23 mouse cellular contexts compared by ENCODE assay signal in genomic region chr12:7464947-7465346, GRCm38 (mm10).
DNase-seq lines count a peak whose midpoint lies in the region; ATAC-seq and TF ChIP-seq lines count a peak whose summit lies in the region.
"Had no signal": no experiment of that assay in that cellular context is flagged by ENCODE, and none has a peak within 500 bp of the region (broad histone marks: within the 10 kb centered on the region; RNA-seq: fewer than 3 reads in every experiment).

No protein-coding gene starts in this region.

- H3K9ac ChIP-seq in forebrain, embryonic 11.5 days (ENCODE audit: low read length) = no peak overlapping the region
- H3K9ac ChIP-seq in forebrain, embryonic 12.5 days = no peak overlapping the region
- H3K9ac ChIP-seq: heart, embryonic 12.5 days; kidney, embryonic 15.5 days; liver, embryonic 14.5 days; neural tube, embryonic 15.5 days had no signal

- H3K4me2 ChIP-seq in forebrain, embryonic 11.5 days (ENCODE audit: low read depth, low read length, severe bottlenecking) = no peak overlapping the region
- no peak overlapping the region for H3K4me2 ChIP-seq in forebrain, embryonic 12.5 days
- H3K4me2 ChIP-seq: heart, embryonic 12.5 days; kidney, embryonic 15.5 days; neural tube, embryonic 15.5 days had no signal

- TF ChIP-seq POLR2A in lung, adult 2 months (IDR thresholded peaks at IDR 0.05; ENCODE audit: borderline replicate concordance, extremely low read depth, low read depth, low read length) = no peak

- no peaks in the 10 kb centered on the region; the same call in 1 of the 2 replicates for H3K4me1 ChIP-seq in forebrain, embryonic 11.5 days (replicated peaks; ENCODE audit: control insufficient read depth, insufficient read depth, low read length)
- H3K4me1 ChIP-seq in forebrain, embryonic 10.5 days = peaks cover 13% of the 10 kb centered on the region
- H3K4me1 ChIP-seq in forebrain, embryonic 12.5 days = 0 out of 2 replicates have a peak, but pooled peaks cover 3% of the 10 kb centered on the region
- no peaks in the 10 kb centered on the region for H3K4me1 ChIP-seq in lung, adult 2 months (ENCODE audit: control insufficient read depth, insufficient read depth, low read length)
- H3K4me1 ChIP-seq: heart, embryonic 12.5 days; kidney, embryonic 15.5 days had no signal

- no peak overlapping the region for H3K4me3 ChIP-seq in forebrain, embryonic 11.5 days (ENCODE audit: low read depth, low read length)
- no peak overlapping the region for H3K4me3 ChIP-seq in forebrain, embryonic 10.5 days
- no peak overlapping the region for H3K4me3 ChIP-seq in forebrain, embryonic 12.5 days (replicated peaks)
- H3K4me3 ChIP-seq in lung, adult 2 months (replicated peaks; ENCODE audit: extremely low read depth, low read depth, low read length) = no peak overlapping the region
- H3K4me3 ChIP-seq: heart, embryonic 12.5 days; hindbrain, embryonic 10.5 days; kidney, embryonic 15.5 days; midbrain, embryonic 10.5 days; neural tube, embryonic 15.5 days had no signal

- TF ChIP-seq CTCF in lung, adult 2 months (IDR thresholded peaks at IDR 0.05; ENCODE audit: insufficient read depth, low read length) = no peak

- peak; percentile 60; the same call in 1 of the 2 replicates for ATAC-seq in forebrain, embryonic 11.5 days (replicated peaks; ENCODE audit: low FRiP score)
- ATAC-seq in forebrain, embryonic 12.5 days (ENCODE audit: low FRiP score) = peak; percentile 57; the same call in 1 of the 2 replicates
- ATAC-seq: CD4-positive, CD25-positive, alpha-beta regulatory T cell, adult 4 months had no signal

- H3K27ac ChIP-seq in forebrain, embryonic 11.5 days (ENCODE audit: low read depth, low read length) = no peak overlapping the region
- H3K27ac ChIP-seq in forebrain, embryonic 10.5 days = no peak overlapping the region
- no peak overlapping the region for H3K27ac ChIP-seq in forebrain, embryonic 12.5 days
- H3K27ac ChIP-seq: hindbrain, embryonic 10.5 days; kidney, embryonic 15.5 days; liver, embryonic 14.5 days; macrophage; midbrain, embryonic 10.5 days; neural tube, embryonic 15.5 days had no signal

- H3K9me3 ChIP-seq in forebrain, embryonic 11.5 days (ENCODE audit: control insufficient read depth, low read length) = no peaks in the 10 kb centered on the region
- no peaks in the 10 kb centered on the region for H3K9me3 ChIP-seq in forebrain, embryonic 10.5 days
- no peaks in the 10 kb centered on the region for H3K9me3 ChIP-seq in forebrain, embryonic 12.5 days
- H3K9me3 ChIP-seq: heart, embryonic 12.5 days; hindbrain, embryonic 10.5 days; kidney, embryonic 15.5 days; midbrain, embryonic 10.5 days; neural tube, embryonic 15.5 days had no signal

- no peaks in the 10 kb centered on the region for H3K36me3 ChIP-seq in forebrain, embryonic 11.5 days (ENCODE audit: control insufficient read depth, insufficient read depth, low read length)
- H3K36me3 ChIP-seq in forebrain, embryonic 10.5 days (replicated peaks) = no peaks in the 10 kb centered on the region
- H3K36me3 ChIP-seq in forebrain, embryonic 12.5 days (replicated peaks) = no peaks in the 10 kb centered on the region
- H3K36me3 ChIP-seq: heart, embryonic 12.5 days; hindbrain, embryonic 10.5 days; kidney, embryonic 15.5 days; midbrain, embryonic 10.5 days; neural tube, embryonic 15.5 days had no signal

- DNase-seq in forebrain, embryonic 11.5 days (ENCODE audit: low spot score) = no peak
- DNase-seq in forebrain, embryonic 10.5 days (ENCODE audit: extremely low spot score, low spot score) = no peak
- DNase-seq in brain, adult 2 months (ENCODE audit: low read depth, low spot score) = peak; percentile 10
- peak; percentile 37 for DNase-seq in retina, embryonic 14.5 days (ENCODE audit: low spot score)
- no peak for DNase-seq in lung, adult 18-20 months
- no peak for DNase-seq in lung, adult 2 months
- DNase-seq: adrenal gland, postnatal 36 days; cerebellum, adult 18-20 months; cerebellum, postnatal 14 days; gastrocnemius, postnatal 10 days; heart, adult 11 months; heart, postnatal 10 days; kidney, adult 11 months; kidney, postnatal 36 days had no signal

- 4% methylated on average over 1 of the region's 1 CpGs for WGBS in forebrain, embryonic 11.5 days
- WGBS in forebrain, embryonic 10.5 days = 13% methylated on average over 1 of the region's 1 CpGs
- WGBS in forebrain, embryonic 12.5 days = 5% methylated on average over 1 of the region's 1 CpGs
- 36% methylated on average over 1 of the region's 1 CpGs for WGBS in lung, adult 2 months

- no peaks in the 10 kb centered on the region for H3K27me3 ChIP-seq in forebrain, embryonic 11.5 days (ENCODE audit: control insufficient read depth, insufficient read depth, low read length)
- no peaks in the 10 kb centered on the region; the same call in 1 of the 2 replicates for H3K27me3 ChIP-seq in forebrain, embryonic 10.5 days (ENCODE audit: poor library complexity, severe bottlenecking)
- no peaks in the 10 kb centered on the region for H3K27me3 ChIP-seq in forebrain, embryonic 12.5 days
- H3K27me3 ChIP-seq: heart, embryonic 12.5 days; kidney, embryonic 15.5 days; neural tube, embryonic 15.5 days had no signal

Comparison
In these comparisons a context has a peak if more than half of its experiments do, and no peak if none do; other contexts are left out.
1. DNase-seq: peak in brain, adult 2 months (single experiment) and retina, embryonic 14.5 days (single experiment); none in forebrain, embryonic 11.5 days (single experiment), forebrain, embryonic 10.5 days (single experiment), lung, adult 18-20 months (0 of 2) and lung, adult 2 months (single experiment).